Mouse (Mus musculus): ENCODE data around the gene Fancc. TPM values are rescaled to one million over a fixed set of nuclear protein-coding genes. Genes with fewer than 3 reads are reported as not detected.

The Fancc gene
- polyA plus RNA-seq, 1 experiment = 9.0 TPM

GRCm38 (mm10) chr13:63405151-63405550 is 91.9 kb downstream of the Fancc start:
- Histone ChIP-seq H3K36me3 (ENCODE audit: control insufficient read depth, insufficient read depth, low read length) (no peaks in the 10 kb centered on the region), H3K4me3 (ENCODE audit: insufficient read depth, low read depth, low read length) (no peak overlapping the region), H3K27ac (ENCODE audit: insufficient read depth, low read depth, low read length) (no peak overlapping the region), H3K4me1 (ENCODE audit: control insufficient read depth, insufficient read depth, low read length) (no peaks in the 10 kb centered on the region), H3K27me3 (replicated peaks; ENCODE audit: control insufficient read depth, insufficient read depth, low read length) (no peaks in the 10 kb centered on the region)
- WGBS = 68% methylated on average over 4 of the region's 4 CpGs
- TF ChIP-seq POLR2A (IDR thresholded peaks at IDR 0.05; ENCODE audit: low read depth, low read length) (no peak), CTCF (conservative IDR thresholded peaks at IDR 0.05; ENCODE audit: insufficient read depth, insufficient read length, low read depth, low read length) (no peak)
- no peak for DNase-seq

DNA sequence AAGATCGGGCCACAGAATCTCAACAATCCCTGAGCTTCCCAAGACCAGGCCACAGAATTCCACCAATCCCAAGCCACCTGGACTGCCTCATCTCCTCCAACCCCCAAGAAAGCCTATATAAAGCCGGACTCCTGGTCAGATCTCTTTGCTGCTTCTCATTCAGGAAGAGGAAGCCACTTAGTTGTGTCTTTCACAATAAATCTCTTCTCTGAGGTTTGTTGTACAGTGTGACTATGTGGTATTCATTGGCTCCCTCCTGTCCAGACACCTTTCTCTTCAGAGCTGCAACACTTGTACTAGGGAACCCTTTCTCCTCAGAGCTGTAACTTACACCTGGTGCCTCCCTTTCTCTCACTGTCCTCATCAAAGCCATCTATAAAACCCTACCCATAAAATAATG is 92.4 kb downstream of the Fancc start:
- no peak for DNase-seq
- Histone ChIP-seq H3K27me3 (replicated peaks; ENCODE audit: control insufficient read depth, insufficient read depth, low read length) (no peaks in the 10 kb centered on the region), H3K4me1 (ENCODE audit: control insufficient read depth, insufficient read depth, low read length) (no peaks in the 10 kb centered on the region), H3K27ac (ENCODE audit: insufficient read depth, low read depth, low read length) (no peak overlapping the region), H3K4me3 (ENCODE audit: insufficient read depth, low read depth, low read length) (no peak overlapping the region), H3K36me3 (ENCODE audit: control insufficient read depth, insufficient read depth, low read length) (no peaks in the 10 kb centered on the region)
- no peak for TF ChIP-seq POLR2A (IDR thresholded peaks at IDR 0.05; ENCODE audit: low read depth, low read length)
- no peak for TF ChIP-seq CTCF (conservative IDR thresholded peaks at IDR 0.05; ENCODE audit: insufficient read depth, insufficient read length, low read depth, low read length)
- 91% methylated on average over 2 of the region's 2 CpGs for WGBS

GRCm38 (mm10) chr13:63402823-63403222 is 94.3 kb downstream of the Fancc start:
- Histone ChIP-seq H3K4me1 (ENCODE audit: control insufficient read depth, insufficient read depth, low read length) (no peaks in the 10 kb centered on the region; the same call in 1 of the 2 replicates), H3K36me3 (ENCODE audit: control insufficient read depth, insufficient read depth, low read length) (no peaks in the 10 kb centered on the region), H3K27ac (ENCODE audit: insufficient read depth, low read depth, low read length) (no peak overlapping the region), H3K4me3 (ENCODE audit: insufficient read depth, low read depth, low read length) (no peak overlapping the region), H3K27me3 (replicated peaks; ENCODE audit: control insufficient read depth, insufficient read depth, low read length) (no peaks in the 10 kb centered on the region)
- no peak for TF ChIP-seq CTCF (conservative IDR thresholded peaks at IDR 0.05; ENCODE audit: insufficient read depth, insufficient read length, low read depth, low read length)
- no peak for TF ChIP-seq POLR2A (IDR thresholded peaks at IDR 0.05; ENCODE audit: low read depth, low read length)
- no peak for DNase-seq
- 68% methylated on average over 2 of the region's 2 CpGs for WGBS

- DNase-seq = no peak
- WGBS = 91% methylated on average over 6 of the region's 6 CpGs
- no peak overlapping the region for H3K27ac ChIP-seq (ENCODE audit: insufficient read depth, low read depth, low read length)
- H3K36me3 ChIP-seq (ENCODE audit: control insufficient read depth, insufficient read depth, low read length) = no peaks in the 10 kb centered on the region
- no peaks in the 10 kb centered on the region for H3K27me3 ChIP-seq (replicated peaks; ENCODE audit: control insufficient read depth, insufficient read depth, low read length)
- H3K4me1 ChIP-seq (ENCODE audit: control insufficient read depth, insufficient read depth, low read length) = peaks cover 6% of the 10 kb centered on the region; the same call in 1 of the 2 replicates
- H3K4me3 ChIP-seq (ENCODE audit: insufficient read depth, low read depth, low read length) = no peak overlapping the region
- TF ChIP-seq CTCF (conservative IDR thresholded peaks at IDR 0.05; ENCODE audit: insufficient read depth, insufficient read length, low read depth, low read length) = no peak
- TF ChIP-seq POLR2A (IDR thresholded peaks at IDR 0.05; ENCODE audit: low read depth, low read length) = no peak
Observed at GRCm38 (mm10) chr13:63400069-63400468, 97.0 kb downstream of the Fancc start.

- TF ChIP-seq CTCF (conservative IDR thresholded peaks at IDR 0.05; ENCODE audit: insufficient read depth, insufficient read length, low read depth, low read length) = no peak
- TF ChIP-seq POLR2A (IDR thresholded peaks at IDR 0.05; ENCODE audit: low read depth, low read length) = no peak
- Histone ChIP-seq H3K27ac (ENCODE audit: insufficient read depth, low read depth, low read length) (peak overlapping the region; percentile 87), H3K4me1 (ENCODE audit: control insufficient read depth, insufficient read depth, low read length) (peaks cover 6% of the 10 kb centered on the region; the same call in 1 of the 2 replicates), H3K36me3 (ENCODE audit: control insufficient read depth, insufficient read depth, low read length) (no peaks in the 10 kb centered on the region), H3K27me3 (replicated peaks; ENCODE audit: control insufficient read depth, insufficient read depth, low read length) (no peaks in the 10 kb centered on the region), H3K4me3 (ENCODE audit: insufficient read depth, low read depth, low read length) (no peak overlapping the region)
- peak; percentile 94 for DNase-seq
- WGBS = 24% methylated on average over 1 of the region's 1 CpGs
Observed at GRCm38 (mm10) chr13:63397420-63397819, 99.7 kb downstream of the Fancc start.

- Histone ChIP-seq H3K36me3 (ENCODE audit: control insufficient read depth, insufficient read depth, low read length) (no peaks in the 10 kb centered on the region), H3K27me3 (replicated peaks; ENCODE audit: control insufficient read depth, insufficient read depth, low read length) (no peaks in the 10 kb centered on the region), H3K27ac (ENCODE audit: insufficient read depth, low read depth, low read length) (no peak overlapping the region), H3K4me1 (ENCODE audit: control insufficient read depth, insufficient read depth, low read length) (peaks cover 10% of the 10 kb centered on the region; the same call in 1 of the 2 replicates), H3K4me3 (ENCODE audit: insufficient read depth, low read depth, low read length) (no peak overlapping the region)
- DNase-seq = no peak
- TF ChIP-seq POLR2A (IDR thresholded peaks at IDR 0.05; ENCODE audit: low read depth, low read length) = no peak
- TF ChIP-seq CTCF (conservative IDR thresholded peaks at IDR 0.05; ENCODE audit: insufficient read depth, insufficient read length, low read depth, low read length) = no peak
- WGBS = 71% methylated on average over 7 of the region's 7 CpGs
Observed at GRCm38 (mm10) chr13:63394304-63395063, 102.6 kb downstream of the Fancc start.

- Histone ChIP-seq H3K4me1 (ENCODE audit: control insufficient read depth, insufficient read depth, low read length) (peaks cover 4% of the 10 kb centered on the region; the same call in 1 of the 2 replicates), H3K27me3 (replicated peaks; ENCODE audit: control insufficient read depth, insufficient read depth, low read length) (no peaks in the 10 kb centered on the region), H3K36me3 (ENCODE audit: control insufficient read depth, insufficient read depth, low read length) (no peaks in the 10 kb centered on the region), H3K4me3 (ENCODE audit: insufficient read depth, low read depth, low read length) (no peak overlapping the region), H3K27ac (ENCODE audit: insufficient read depth, low read depth, low read length) (no peak overlapping the region)
- WGBS = 87% methylated on average over 2 of the region's 2 CpGs
- no peak for DNase-seq
- TF ChIP-seq POLR2A (IDR thresholded peaks at IDR 0.05; ENCODE audit: low read depth, low read length) (no peak), CTCF (conservative IDR thresholded peaks at IDR 0.05; ENCODE audit: insufficient read depth, insufficient read length, low read depth, low read length) (no peak)
Observed at GRCm38 (mm10) chr13:63385234-63385633, 111.8 kb downstream of the Fancc start.

Measured in kidney, adult 2 months (tissue).